23 mouse cellular contexts compared by ENCODE assay signal in the genomic region with DNA sequence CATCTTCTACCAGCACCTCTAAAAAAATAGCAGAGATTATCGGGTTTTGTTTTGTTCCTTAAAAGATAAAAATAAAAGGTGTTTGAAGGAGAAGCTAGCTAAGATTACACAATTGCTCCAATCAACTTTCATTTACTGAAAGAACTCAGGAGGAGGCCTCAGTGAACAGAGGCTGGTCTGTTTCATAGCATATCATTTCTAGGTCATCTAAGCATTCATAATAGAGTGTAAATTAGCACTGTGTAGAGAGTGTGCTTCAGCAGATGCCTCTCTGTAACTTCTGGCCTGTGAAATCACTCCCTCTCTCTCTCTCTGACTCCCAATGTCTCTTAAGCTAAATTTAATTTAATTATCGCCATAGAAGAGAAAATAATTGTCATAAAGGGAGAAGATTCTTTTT.
DNase-seq lines count a peak whose midpoint lies in the region; ATAC-seq lines count a peak whose summit lies in the region.
"Had no signal": no experiment of that assay in that cellular context is flagged by ENCODE, and none has a peak within 500 bp of the region (broad histone marks: within the 10 kb centered on the region; RNA-seq: fewer than 3 reads in every experiment).

No protein-coding gene starts in this region.

- DNase-seq in frontal cortex, postnatal 10 days (ENCODE audit: low spot score in 2 of 2), result no peak
- peak; percentile 22 for DNase-seq in Muller cell, postnatal 12 days (ENCODE audit: inconsistent ontology term)
- DNase-seq in brain, adult 2 months (ENCODE audit: low read depth, low spot score), result peak; percentile 12
- DNase-seq in retina, postnatal 1 day, result peak; percentile 53
- DNase-seq in urinary bladder, postnatal 14 days (ENCODE audit: low spot score), result no peak
- DNase-seq: adrenal gland, adult 8-10 months; adrenal gland, postnatal 25 days; cerebellum, adult 11 months; cerebellum, adult 8-10 months; cerebellum, postnatal 10 days; cerebellum, postnatal 36 days; embryo, embryonic 11 days; forebrain, postnatal 0 days; gastrocnemius, postnatal 10 days; gastrocnemius, postnatal 36 days; heart, adult 2 months; heart, postnatal 14 days; heart, postnatal 4 days had no signal

- ATAC-seq in frontal cortex, adult (ENCODE audit: low TSS enrichment), result peak; percentile 51
- no peak for ATAC-seq in erythroblast, adult 5-6 weeks (replicated peaks; ENCODE audit: low FRiP score, poor library complexity, severe bottlenecking)
- ATAC-seq: activated CD4-positive, CD25-positive, alpha-beta regulatory T cell, adult 4 months; CD4-positive, CD25-positive, alpha-beta regulatory T cell, adult 4 months; forebrain, postnatal 0 days; intestine, postnatal 0 days had no signal

Comparison
In these comparisons a context has a peak if more than half of its experiments do, and no peak if none do; other contexts are left out.
1. DNase-seq: peak in Muller cell, postnatal 12 days (single experiment), brain, adult 2 months (single experiment) and retina, postnatal 1 day (single experiment); none in frontal cortex, postnatal 10 days (0 of 2) and urinary bladder, postnatal 14 days (single experiment).